Mouse (Mus musculus): ENCODE data around the gene Prkca. TPM values are rescaled to one million over a fixed set of nuclear protein-coding genes. Genes with fewer than 3 reads are reported as not detected.

Gene Prkca
- 195 and 266 TPM in 2 replicates for polyA plus RNA-seq (2012; ENCODE audit: insufficient read depth, insufficient read length, low replicate concordance, missing spikeins)

- TF ChIP-seq POLR2A (IDR thresholded peaks at IDR 0.05; ENCODE audit: insufficient read depth, low read depth, low read length) (peak; percentile 98), CTCF (IDR thresholded peaks at IDR 0.05; ENCODE audit: insufficient read depth, low read depth, low read length) (no peak)
- WGBS: under 1% methylated on average over 62 of the region's 63 CpGs
Measured at GRCm38 (mm10) chr11:108343789-108344462, at the start of gene Prkca. Prkca (minus strand) TSS chr11:108343928.

GRCm38 (mm10) chr11:108385666-108386024, 41.9 kb upstream of the Prkca start:
- H3K4me1 ChIP-seq (ENCODE audit: control insufficient read depth, insufficient read depth, low read length): no peaks in the 10 kb centered on the region
- H3K4me3 ChIP-seq (ENCODE audit: insufficient read depth, low read depth, low read length): no peak overlapping the region
- H3K27ac ChIP-seq (ENCODE audit: insufficient read depth, low read depth, low read length): no peak overlapping the region
- WGBS: 100% methylated on average over 1 of the region's 1 CpGs
- no peak for TF ChIP-seq POLR2A (IDR thresholded peaks at IDR 0.05; ENCODE audit: insufficient read depth, low read depth, low read length)
- no peak for TF ChIP-seq CTCF (IDR thresholded peaks at IDR 0.05; ENCODE audit: insufficient read depth, low read depth, low read length)

More at GRCm38 (mm10) chr11:108343789-108344462, at the start of gene Prkca:
- peak within 1 kb of the TSS; percentile 67 for H3K4me3 ChIP-seq (ENCODE audit: insufficient read depth, low read depth, low read length)
- no peaks in the 10 kb centered on the region for H3K4me1 ChIP-seq (ENCODE audit: control insufficient read depth, insufficient read depth, low read length)
- H3K27ac ChIP-seq (ENCODE audit: insufficient read depth, low read depth, low read length): peak within 1 kb of the TSS; percentile 73

GRCm38 (mm10) chr11:108384920-108385665, 41.4 kb upstream of the Prkca start:
- Histone ChIP-seq H3K27ac (ENCODE audit: insufficient read depth, low read depth, low read length) (no peak overlapping the region), H3K4me1 (ENCODE audit: control insufficient read depth, insufficient read depth, low read length) (no peaks in the 10 kb centered on the region), H3K4me3 (ENCODE audit: insufficient read depth, low read depth, low read length) (no peak overlapping the region)
- 75% methylated on average over 4 of the region's 4 CpGs for WGBS
- TF ChIP-seq CTCF (IDR thresholded peaks at IDR 0.05; ENCODE audit: insufficient read depth, low read depth, low read length) (no peak), POLR2A (IDR thresholded peaks at IDR 0.05; ENCODE audit: insufficient read depth, low read depth, low read length) (no peak)

GRCm38 (mm10) chr11:108382664-108383063, 38.9 kb upstream of the Prkca start:
- Histone ChIP-seq H3K4me3 (ENCODE audit: insufficient read depth, low read depth, low read length) (no peak overlapping the region), H3K27ac (ENCODE audit: insufficient read depth, low read depth, low read length) (no peak overlapping the region), H3K4me1 (ENCODE audit: control insufficient read depth, insufficient read depth, low read length) (no peaks in the 10 kb centered on the region)
- TF ChIP-seq POLR2A (IDR thresholded peaks at IDR 0.05; ENCODE audit: insufficient read depth, low read depth, low read length) (no peak), CTCF (IDR thresholded peaks at IDR 0.05; ENCODE audit: insufficient read depth, low read depth, low read length) (no peak)
- 93% methylated on average over 3 of the region's 3 CpGs for WGBS

- WGBS: 74% methylated on average over 4 of the region's 4 CpGs
- no peak overlapping the region for H3K4me3 ChIP-seq (ENCODE audit: insufficient read depth, low read depth, low read length)
- no peaks in the 10 kb centered on the region for H3K4me1 ChIP-seq (ENCODE audit: control insufficient read depth, insufficient read depth, low read length)
- no peak overlapping the region for H3K27ac ChIP-seq (ENCODE audit: insufficient read depth, low read depth, low read length)
- TF ChIP-seq CTCF (IDR thresholded peaks at IDR 0.05; ENCODE audit: insufficient read depth, low read depth, low read length) (no peak), POLR2A (IDR thresholded peaks at IDR 0.05; ENCODE audit: insufficient read depth, low read depth, low read length) (no peak)
Measured at GRCm38 (mm10) chr11:108378363-108378751, 34.6 kb upstream of the Prkca start.

GRCm38 (mm10) chr11:108377680-108378362, 34.1 kb upstream of the Prkca start:
- H3K27ac ChIP-seq (ENCODE audit: insufficient read depth, low read depth, low read length): no peak overlapping the region
- WGBS: 11% methylated on average over 19 of the region's 19 CpGs
- no peaks in the 10 kb centered on the region for H3K4me1 ChIP-seq (ENCODE audit: control insufficient read depth, insufficient read depth, low read length)
- no peak for TF ChIP-seq POLR2A (IDR thresholded peaks at IDR 0.05; ENCODE audit: insufficient read depth, low read depth, low read length)
- peak; percentile 77 for TF ChIP-seq CTCF (IDR thresholded peaks at IDR 0.05; ENCODE audit: insufficient read depth, low read depth, low read length)
- H3K4me3 ChIP-seq (ENCODE audit: insufficient read depth, low read depth, low read length): peak overlapping the region; percentile 11; the same call in 1 of the 2 replicates

- Histone ChIP-seq H3K4me3 (ENCODE audit: insufficient read depth, low read depth, low read length) (no peak overlapping the region), H3K4me1 (ENCODE audit: control insufficient read depth, insufficient read depth, low read length) (no peaks in the 10 kb centered on the region), H3K27ac (ENCODE audit: insufficient read depth, low read depth, low read length) (no peak overlapping the region)
- no peak for TF ChIP-seq CTCF (IDR thresholded peaks at IDR 0.05; ENCODE audit: insufficient read depth, low read depth, low read length)
- TF ChIP-seq POLR2A (IDR thresholded peaks at IDR 0.05; ENCODE audit: insufficient read depth, low read depth, low read length): no peak
- WGBS: 94% methylated on average over 7 of the region's 7 CpGs
Measured at GRCm38 (mm10) chr11:108376815-108377214, 33.1 kb upstream of the Prkca start.

GRCm38 (mm10) chr11:108367046-108367445, 23.3 kb upstream of the Prkca start:
- no peak overlapping the region for H3K4me3 ChIP-seq (ENCODE audit: insufficient read depth, low read depth, low read length)
- no peak overlapping the region for H3K27ac ChIP-seq (ENCODE audit: insufficient read depth, low read depth, low read length)
- TF ChIP-seq CTCF (IDR thresholded peaks at IDR 0.05; ENCODE audit: insufficient read depth, low read depth, low read length) (no peak), POLR2A (IDR thresholded peaks at IDR 0.05; ENCODE audit: insufficient read depth, low read depth, low read length) (no peak)
- WGBS: 67% methylated on average over 1 of the region's 1 CpGs
- peaks cover 4% of the 10 kb centered on the region for H3K4me1 ChIP-seq (ENCODE audit: control insufficient read depth, insufficient read depth, low read length)

GRCm38 (mm10) chr11:108365600-108365999, 21.9 kb upstream of the Prkca start:
- Histone ChIP-seq H3K4me3 (ENCODE audit: insufficient read depth, low read depth, low read length) (no peak overlapping the region), H3K4me1 (ENCODE audit: control insufficient read depth, insufficient read depth, low read length) (peaks cover 6% of the 10 kb centered on the region), H3K27ac (ENCODE audit: insufficient read depth, low read depth, low read length) (no peak overlapping the region)
- WGBS: 76% methylated on average over 7 of the region's 7 CpGs
- no peak for TF ChIP-seq CTCF (IDR thresholded peaks at IDR 0.05; ENCODE audit: insufficient read depth, low read depth, low read length)
- no peak for TF ChIP-seq POLR2A (IDR thresholded peaks at IDR 0.05; ENCODE audit: insufficient read depth, low read depth, low read length)

Data from olfactory bulb, adult 2 months (tissue).